Mouse (Mus musculus): Measurements from ENCODE around the gene Nme7.

GRCm38 (mm10) chr1:164474778-164475511 is 171.0 kb downstream of the Nme7 start:
- no peak for TF ChIP-seq CTCF (conservative IDR thresholded peaks at IDR 0.05 in 1 of 2, IDR thresholded peaks at IDR 0.05 in 1 of 2; ENCODE audit: low read depth in 2 of 2, low read length in 2 of 2)
- TF ChIP-seq POLR2A (IDR thresholded peaks at IDR 0.05; ENCODE audit: low read depth, low read length), result no peak

All from CH12.LX (cell line).